Mouse (Mus musculus): Measurements from ENCODE around the gene Klf1.

The Klf1 gene

DNA sequence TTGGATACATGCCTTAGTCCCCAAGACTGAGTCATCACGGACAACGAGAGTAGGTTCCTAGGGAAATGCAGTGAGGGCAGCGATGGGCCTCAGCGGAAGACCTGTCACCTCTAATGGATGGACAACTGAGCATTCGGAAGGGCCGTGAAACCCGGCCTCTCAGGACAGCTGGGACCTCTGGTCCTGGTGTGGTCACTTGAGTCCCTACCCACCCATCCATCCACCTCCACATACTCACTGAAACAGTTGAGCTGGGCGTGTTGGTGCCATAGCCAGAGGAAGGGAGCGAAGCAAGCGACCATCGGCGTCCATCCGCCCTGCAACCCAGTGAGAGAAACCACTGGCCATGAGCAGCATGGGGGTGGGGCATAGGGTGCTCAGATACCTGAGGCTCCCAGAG, 28.9 kb downstream of the Klf1 start:
- in situ Hi-C loops (cut with MboI; ENCODE audit: unreplicated experiment in 2 of 2), result loop anchor here in 1 of 2 experiments (25.0 kb wide), 1 partner anchor 568 kb away; no protein-coding TSS in a partner anchor

DNA sequence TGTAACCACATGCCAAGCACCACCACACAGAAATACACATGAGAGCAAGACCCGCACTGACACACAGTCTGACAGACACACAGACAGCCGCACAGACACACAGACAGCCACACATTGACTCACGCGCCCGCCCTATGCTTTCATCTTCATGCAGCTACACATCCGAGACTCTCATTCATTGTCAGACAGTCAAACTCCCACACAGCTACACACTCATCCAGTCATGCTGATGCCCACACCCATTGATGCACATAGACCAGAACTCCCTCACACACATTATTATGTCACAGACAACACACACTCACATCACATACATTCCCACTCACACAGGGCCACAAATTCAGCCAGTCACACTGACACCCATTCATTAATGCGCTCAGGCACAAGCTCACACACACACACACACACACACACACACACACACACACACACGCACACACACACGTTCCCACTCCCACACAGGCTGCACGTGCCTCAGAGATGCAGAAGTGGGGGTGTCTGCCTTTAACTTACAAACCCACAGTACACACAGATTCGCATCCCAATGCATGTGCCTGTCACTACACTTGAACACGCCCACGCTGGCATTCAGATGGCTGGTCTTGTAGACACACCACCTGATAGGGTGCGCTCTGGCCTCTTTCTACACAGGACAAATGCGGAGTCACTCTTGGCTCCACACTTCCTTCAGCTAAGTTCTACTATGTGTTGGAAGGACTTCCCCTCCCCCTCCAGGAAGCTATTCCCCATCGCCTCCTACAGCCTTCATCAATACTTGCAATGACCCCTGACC, 32.2 kb downstream of the Klf1 start:
- in situ Hi-C loops (cut with MboI; ENCODE audit: unreplicated experiment in 2 of 2), result loop anchor here in 1 of 2 experiments (25.0 kb wide), 1 partner anchor 572 kb away; no protein-coding TSS in a partner anchor

DNA sequence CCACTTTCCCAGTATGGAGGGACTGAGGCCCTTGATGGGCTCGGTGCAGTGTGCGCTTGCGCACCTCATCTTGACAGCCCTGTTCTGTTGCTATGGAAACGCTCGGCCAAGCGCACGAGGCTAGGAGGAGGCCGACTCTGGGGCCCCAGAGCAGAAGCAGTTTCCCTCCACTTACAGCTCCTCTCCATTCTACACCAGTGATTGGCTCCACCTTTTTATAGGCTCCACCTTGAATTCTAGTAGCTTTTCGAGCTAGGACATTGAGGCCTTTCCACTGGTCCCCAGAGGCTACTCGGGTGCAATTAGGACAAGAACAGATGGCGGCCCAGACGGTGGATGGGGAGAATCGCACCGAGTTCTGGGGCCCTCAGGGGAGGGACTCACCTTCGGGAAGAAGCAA, 33.1 kb downstream of the Klf1 start:
- in situ Hi-C loops (cut with MboI; ENCODE audit: unreplicated experiment in 2 of 2), result loop anchor here in 1 of 2 experiments (25.0 kb wide), 1 partner anchor 573 kb away; no protein-coding TSS in a partner anchor

DNA sequence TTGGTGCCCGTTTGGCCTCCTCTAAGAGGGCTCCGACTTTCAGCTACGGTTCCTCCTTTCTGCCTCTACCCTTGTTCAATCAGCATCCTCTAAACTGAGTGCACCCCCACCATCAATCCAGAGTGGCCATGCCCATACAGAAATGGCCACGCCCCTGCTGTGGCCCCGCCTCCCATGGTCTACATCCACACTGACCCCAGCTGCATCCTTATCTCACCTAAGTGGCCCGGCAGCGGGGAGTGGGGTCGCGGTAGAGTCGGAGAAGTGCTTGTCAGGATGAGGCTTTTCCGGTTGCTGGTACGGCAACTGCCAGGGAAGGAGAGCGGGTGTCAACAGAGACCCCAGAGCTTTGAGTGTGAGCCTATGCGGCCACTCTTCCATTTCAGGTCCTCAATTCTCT, 33.8 kb downstream of the Klf1 start:
- in situ Hi-C loops (cut with MboI; ENCODE audit: unreplicated experiment in 2 of 2), result loop anchor here in 1 of 2 experiments (25.0 kb wide), 1 partner anchor 573 kb away; no protein-coding TSS in a partner anchor

DNA sequence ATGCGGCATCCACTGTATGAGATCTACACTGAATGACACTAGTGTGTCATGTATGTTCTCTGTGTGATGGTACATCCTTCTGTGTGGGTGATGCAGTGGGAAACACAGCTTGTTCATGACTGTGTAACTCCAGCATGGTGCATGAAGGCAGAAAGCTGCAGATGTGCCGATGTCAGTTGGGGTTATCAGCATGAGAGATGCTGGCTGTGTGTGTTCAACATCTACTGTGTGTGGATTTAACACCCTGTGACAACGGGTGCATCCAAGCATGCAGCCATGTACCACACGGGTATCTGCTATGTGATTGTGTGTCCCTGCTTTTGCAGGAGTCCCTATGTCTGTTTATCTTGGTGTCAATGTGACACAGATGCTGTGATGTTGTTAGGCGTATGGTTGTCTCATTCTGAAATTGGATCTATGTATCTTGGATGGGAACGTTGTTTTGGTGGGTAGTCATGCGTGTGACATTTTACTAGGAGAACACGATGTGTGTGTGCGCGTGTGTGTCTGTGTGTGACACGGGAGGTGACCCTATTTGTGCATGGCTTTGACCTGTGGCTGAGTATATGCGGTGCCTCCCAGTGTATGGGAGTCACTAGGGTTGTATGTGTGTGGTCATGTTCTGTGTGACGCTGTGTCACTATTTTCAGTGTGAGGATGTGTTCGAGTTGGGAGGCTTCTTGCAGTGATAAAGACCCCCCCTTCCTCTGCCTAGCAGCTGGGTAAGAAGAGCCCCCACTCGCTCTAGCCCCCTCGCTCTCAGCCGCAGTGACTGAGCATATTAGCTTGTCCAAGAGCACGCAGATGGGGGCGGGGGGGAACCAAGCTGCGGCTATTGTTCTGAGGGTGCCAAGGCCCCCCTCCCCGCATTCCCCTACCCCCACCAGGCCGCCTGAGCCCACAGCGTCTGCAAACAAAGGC, 34.6 kb downstream of the Klf1 start:
- in situ Hi-C loops (cut with MboI; ENCODE audit: unreplicated experiment in 2 of 2), result loop anchor here in 1 of 2 experiments (25.0 kb wide), 1 partner anchor 574 kb away; no protein-coding TSS in a partner anchor

DNA sequence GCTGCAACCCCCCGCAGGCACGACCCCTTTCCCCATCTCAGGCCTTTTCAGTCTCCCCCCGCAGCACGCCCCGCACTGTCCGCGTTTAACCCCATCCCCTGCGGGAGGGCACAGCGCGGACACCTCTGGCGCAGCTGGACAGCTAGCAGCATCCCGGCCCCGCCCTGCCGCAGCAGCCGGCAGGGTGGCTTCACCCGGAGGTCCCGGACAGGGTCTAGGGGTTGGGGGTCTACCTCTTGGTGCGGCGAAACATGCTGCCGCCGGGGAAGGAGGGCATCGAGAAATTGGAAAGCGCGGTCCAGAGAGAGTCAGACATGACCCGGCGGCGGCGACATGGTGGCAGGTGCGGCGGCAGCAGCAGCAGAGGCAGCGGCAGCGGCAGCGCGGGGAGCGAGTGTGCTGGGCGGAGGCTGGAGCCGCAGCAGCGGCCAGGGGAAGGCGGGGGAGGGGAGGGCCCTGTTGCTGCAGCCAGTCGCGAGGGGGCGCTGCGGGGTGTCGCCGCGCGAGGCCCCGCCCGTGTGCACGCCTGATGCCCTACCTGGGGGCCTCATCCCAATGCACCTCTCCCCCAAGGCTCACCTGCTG, 35.3 kb downstream of the Klf1 start, which contains the start of gene Mast1:
Gene Mast1 (minus strand): TSS at position 398 of the 585 bp plus-strand sequence.
- in situ Hi-C loops (cut with MboI; ENCODE audit: unreplicated experiment in 2 of 2), result loop anchor here in 1 of 2 experiments (25.0 kb wide), 1 partner anchor 575 kb away; no protein-coding TSS in a partner anchor

DNA sequence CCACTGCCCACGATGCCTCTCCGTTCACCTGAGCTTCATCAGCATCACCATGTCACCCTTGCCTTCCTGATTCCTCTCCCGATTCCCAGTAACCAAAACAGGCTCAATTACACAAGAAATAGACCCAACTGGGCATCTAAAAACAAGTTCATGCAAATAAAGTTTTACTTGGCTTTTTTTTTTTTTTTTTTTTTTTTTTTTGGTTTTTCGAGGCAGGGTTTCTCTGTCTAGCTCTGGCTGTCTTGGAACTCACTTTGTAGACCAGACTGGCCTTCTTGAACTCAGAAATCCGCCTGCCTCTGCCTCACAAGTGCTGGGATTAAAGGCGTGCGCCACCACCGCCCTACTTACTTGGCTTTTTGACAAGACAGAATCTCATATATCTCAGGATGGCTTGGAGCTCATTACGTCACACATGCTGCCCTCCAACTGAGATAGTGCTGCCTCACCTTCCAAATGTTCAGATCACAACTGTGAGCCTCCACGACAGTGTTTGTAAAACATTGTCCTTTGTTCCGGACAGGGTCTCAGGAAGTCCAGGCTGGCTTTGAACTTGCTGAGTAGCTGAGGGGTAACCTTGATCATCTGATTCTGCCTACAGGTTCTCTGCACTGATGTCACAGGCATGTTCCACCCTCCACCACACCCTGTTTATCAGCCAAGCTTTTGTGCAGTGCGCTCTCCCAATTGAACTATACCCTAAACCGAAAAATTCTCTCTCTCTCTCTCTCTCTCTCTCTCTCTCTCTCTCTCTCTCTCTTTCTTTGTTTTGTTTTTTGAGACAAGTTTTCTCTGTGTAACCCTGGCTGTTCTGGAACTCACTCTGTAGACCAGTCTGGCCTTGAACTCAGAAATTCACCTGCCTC, 36.1 kb downstream of the Klf1 start:
- in situ Hi-C loops (cut with MboI; ENCODE audit: unreplicated experiment in 2 of 2), result loop anchor here in 1 of 2 experiments (25.0 kb wide), 1 partner anchor 576 kb away; no protein-coding TSS in a partner anchor

DNA sequence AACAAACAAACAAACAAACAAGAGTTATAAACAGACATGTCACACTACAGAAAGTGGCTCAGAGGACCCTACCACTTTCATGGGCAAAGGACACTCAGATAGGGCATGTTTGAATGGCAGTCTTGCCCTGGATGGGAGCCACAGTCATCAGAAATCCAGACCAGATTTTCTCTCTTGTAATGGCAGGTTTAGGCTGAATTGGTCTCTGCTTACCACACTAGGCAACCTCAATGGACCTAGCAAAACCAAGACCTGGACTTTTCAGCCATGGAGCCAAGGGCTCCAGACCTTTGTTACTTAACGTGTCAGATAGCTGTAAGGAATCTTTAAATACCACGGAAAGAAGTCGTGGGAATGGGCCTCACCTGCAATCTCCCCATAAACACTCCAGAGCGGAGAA, 42.0 kb downstream of the Klf1 start:
- in situ Hi-C loops (cut with MboI; ENCODE audit: unreplicated experiment in 2 of 2), result loop anchor here in 1 of 2 experiments (25.0 kb wide), 1 partner anchor 581 kb away; no protein-coding TSS in a partner anchor

DNA sequence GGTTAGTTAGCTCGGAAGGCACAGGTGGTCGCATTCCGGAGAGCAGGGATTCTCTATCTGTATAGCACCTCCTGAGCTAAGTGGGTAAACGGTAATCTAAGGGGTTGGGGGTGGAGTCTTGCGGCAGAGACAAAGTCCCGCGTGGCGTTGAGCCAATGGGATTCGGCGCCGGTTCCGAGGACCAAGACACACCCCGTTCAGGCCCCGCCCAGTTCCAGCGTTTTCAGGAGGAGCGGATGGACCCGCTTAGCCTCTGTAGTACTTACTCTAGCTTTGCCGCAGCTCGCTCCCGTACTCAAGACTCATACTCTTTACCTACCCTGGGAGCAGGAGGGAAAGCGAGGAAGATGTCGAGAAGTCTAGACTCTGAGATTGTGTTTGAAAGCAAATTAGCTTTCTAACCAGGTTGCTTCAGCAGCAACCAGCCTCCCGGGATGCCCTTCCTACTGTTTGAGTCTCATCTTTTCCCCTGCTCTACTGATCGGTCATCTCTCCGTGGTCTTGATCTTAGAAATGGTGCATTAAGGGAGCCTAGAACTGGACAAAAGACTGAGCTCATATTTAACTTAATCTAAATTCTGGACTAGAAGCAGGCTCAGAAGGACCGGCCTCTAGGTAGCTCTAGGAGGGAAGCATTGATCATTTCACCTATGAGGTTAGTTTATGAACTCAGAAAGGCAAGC, 42.9 kb downstream of the Klf1 start:
- in situ Hi-C loops (cut with MboI; ENCODE audit: unreplicated experiment in 2 of 2), result loop anchor here in 1 of 2 experiments (25.0 kb wide), 1 partner anchor 582 kb away; no protein-coding TSS in a partner anchor

DNA sequence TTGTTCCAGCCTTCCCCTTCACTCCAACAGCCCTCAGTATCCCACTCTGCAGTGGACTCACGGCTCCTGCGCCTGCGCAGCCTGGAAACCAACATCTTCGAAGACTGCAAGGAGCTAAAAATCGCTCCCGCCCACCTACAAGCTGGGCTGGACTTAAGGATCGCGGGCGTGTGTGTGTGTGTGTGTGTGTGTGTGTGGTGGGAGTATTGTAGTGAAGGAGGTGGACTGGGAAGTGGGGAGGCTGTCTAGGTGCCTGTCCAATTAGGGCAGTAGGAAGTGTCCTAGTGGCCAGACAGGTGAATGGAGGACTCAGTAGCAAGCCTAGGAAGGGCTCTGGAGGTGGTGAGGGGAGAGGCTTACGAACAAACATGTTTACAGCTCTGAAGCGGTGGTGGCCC, 43.5 kb downstream of the Klf1 start:
- in situ Hi-C loops (cut with MboI; ENCODE audit: unreplicated experiment in 2 of 2), result loop anchor here in 1 of 2 experiments (25.0 kb wide), 1 partner anchor 583 kb away; no protein-coding TSS in a partner anchor

DNA sequence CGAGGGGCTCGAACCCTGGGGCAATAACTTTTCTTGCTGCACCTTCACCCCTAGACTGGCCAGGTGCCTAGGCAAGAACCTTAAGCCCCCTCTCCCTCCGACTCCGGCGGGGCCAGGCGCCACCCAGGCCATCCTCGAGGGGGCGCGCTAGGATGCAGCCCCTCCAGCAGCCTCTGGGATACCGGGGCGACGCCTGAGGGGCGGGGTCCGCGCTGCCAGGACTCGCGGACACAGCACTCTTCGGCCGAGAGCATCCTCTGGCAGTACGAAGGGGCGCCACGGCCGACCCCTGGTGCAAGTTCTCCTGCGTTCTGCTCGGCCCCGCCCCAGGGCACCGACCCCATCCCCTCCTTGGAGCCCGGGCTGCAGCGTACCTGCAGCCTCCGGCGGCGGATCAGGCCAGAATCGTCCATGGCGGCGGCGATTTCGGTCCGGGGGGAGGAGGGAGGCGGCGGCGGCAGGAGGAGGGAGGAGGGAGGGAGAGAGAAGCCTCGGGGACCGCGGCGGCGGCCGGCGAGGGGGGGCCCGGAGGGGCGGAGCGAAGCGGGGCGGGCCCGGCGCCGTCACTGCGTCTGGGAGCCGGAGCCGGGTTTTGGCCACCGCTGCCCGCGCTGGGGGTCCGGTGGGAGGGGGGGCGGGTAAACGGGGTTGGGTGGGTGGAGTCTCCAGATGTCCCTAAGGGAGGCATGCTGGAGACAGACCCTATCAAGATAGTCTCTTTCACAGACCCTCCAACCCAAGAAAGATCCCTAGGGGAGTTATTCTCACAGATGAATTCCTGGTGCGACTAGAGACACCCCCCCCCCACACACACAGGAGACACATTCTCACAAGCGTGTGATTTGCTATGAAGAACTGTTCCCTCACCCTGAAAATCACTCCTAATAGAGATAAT, 44.2 kb downstream of the Klf1 start:
- in situ Hi-C loops (cut with MboI; ENCODE audit: unreplicated experiment in 2 of 2), result loop anchor here in 1 of 2 experiments (25.0 kb wide), 1 partner anchor 584 kb away; no protein-coding TSS in a partner anchor

DNA sequence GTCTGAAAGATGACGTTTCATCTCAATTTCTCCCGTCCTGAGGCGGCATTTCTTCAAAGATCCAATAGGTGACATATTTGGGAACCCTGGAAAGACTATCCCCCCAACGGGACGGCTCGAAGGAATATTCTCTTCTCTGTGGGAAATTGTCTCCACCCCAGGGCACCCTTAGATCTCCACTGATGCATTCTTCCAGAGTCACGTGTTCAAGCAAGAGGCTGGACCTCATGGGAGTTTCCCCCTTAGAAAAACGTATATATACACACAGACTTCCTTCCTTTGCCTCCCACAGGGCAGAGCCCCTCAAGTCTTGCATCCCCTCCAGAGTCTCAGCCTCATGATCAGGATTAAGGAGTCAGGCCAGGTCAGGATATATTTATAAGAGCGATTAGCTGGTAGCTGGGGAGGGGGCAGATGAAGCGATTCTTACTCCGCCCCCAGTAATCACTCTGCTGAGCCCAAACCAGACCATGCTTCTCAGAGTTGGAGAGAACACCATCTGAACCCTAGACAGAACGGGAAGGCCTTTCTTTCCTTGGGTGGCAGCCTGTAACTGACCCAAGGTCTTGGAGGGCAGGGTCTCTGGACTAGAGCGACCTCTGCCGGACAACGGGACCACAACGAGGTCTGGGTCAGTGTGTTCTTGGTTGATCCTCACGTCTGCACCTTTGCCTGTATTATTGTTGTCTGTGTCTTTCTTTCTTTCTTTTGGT, 45.0 kb downstream of the Klf1 start, which contains the start of gene Rtbdn:
Gene Rtbdn (plus strand): TSS at position 464 of the 713 bp plus-strand sequence.
- in situ Hi-C loops (cut with MboI; ENCODE audit: unreplicated experiment in 2 of 2), result loop anchor here in 1 of 2 experiments (25.0 kb wide), 1 partner anchor 584 kb away; no protein-coding TSS in a partner anchor

DNA sequence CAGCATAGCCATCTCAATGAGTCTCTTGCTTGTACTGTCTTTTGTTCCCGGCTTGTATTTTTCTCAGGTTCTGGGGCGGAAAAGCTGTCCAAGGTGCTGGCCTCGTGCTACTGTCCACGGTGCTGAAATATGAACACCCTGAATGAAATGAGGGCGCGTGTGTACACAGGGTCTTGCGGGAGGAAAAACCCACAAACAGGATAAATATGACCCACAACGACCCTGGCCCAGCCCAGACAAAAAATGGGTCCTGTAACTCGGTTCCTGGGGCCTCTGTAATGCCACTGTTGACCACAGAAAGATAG, 45.5 kb downstream of the Klf1 start:
- in situ Hi-C loops (cut with MboI; ENCODE audit: unreplicated experiment in 2 of 2), result loop anchor here in 1 of 2 experiments (25.0 kb wide), 1 partner anchor 585 kb away; no protein-coding TSS in a partner anchor

DNA sequence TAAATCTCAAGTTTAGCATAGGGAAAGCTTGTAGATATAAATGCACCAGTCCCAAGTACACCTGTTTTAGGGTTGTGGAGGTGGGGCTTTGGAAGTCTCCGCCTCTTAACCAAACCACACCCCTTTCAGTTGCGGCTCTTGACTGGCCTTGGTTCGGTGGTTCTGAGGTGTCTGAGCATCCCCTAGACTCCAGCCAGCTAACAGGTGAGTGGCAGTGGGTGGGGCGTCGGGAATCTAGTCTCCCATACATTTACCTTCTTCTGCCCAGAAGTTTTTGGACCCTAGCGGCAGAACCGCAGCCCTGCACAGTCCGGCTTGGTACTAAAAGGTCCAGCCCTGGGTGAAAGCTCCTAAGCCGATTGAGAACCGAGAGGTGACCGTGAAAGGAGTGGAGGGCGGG, 48.0 kb downstream of the Klf1 start:
- in situ Hi-C loops (cut with MboI; ENCODE audit: unreplicated experiment in 2 of 2), result loop anchor here in 1 of 2 experiments (25.0 kb wide), 3 partner anchors 587 to 1638 kb away; partner anchors contain the start of gene Abcc12

DNA sequence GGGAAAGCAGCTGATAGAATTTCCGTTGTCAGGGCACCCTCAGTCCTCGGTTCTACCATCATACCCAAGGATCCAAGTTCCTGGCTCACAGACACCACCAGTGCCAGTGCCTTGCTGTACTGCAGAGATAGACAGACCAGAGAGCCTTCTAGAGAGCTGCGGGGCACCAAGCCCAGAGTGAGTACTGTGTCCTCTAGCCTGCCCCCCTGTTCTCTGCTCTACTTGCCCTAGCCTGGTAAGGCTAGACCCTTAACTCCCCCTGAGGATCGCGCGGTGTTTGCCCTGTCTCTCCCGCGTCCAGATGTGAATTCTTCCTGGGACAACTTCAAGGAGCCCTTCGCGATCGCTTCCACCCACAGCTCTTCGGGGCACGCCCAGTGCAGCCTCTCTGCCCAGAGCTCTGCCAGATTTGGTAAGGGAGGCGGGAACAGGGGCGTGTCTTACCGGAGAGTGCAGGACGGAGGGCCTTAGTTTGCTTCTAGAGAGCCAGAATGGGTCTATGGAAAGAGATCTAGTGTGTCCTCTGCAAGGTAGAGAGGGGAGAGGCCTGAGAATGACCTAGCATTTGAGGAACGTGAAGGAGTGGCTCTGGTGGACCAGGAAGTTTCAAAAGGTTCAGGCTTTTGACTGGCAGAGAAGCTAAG, 51.0 kb downstream of the Klf1 start:
- in situ Hi-C loops (cut with MboI; ENCODE audit: unreplicated experiment in 2 of 2), result loop anchor here in 1 of 2 experiments (25.0 kb wide), 2 partner anchors 710 to 1635 kb away; partner anchors contain the start of gene Abcc12
